Mouse (Mus musculus) left cerebral cortex, adult 2 months (tissue): ENCODE measurements at regions not wholly inside any gene's neighbourhood (a gene's known extent, or its start where the extent isn't known, plus 50 kb on each side); places are given as distances from the start of the nearest gene placed in this dataset.

ENCODE experiments used
- DNase-seq, 2 experiments: peaks; one replicate each; pipeline ENCODE4 v3.0.0; 2021 to 2022; ENCODE audit warnings: low spot score in 2 of 2, mixed read lengths in 1 of 2; ENCODE audit errors: extremely low spot score in 1 of 2
- H3K27ac ChIP-seq: fragments of 200-600 bp; 2 replicates; pipeline ENCODE4 v1.8.1; 2022
- H3K4me3 ChIP-seq: fragments of 200-600 bp; 2 replicates; pipeline ENCODE4 v1.8.1; 2022
- CTCF ChIP-seq: fragments of 200-600 bp; IDR thresholded peaks from 2 replicates; pipeline ENCODE4 v1.8.1; 2022; ENCODE audit warnings: antibody characterized with exemption, mild to moderate bottlenecking, moderate library complexity
- intact Hi-C: fragments of 180-260 bp; cut with DNase I; formaldehyde crosslinking; loops from one replicate; pipeline ENCODE4 v1.15.1; 2025

DNA sequence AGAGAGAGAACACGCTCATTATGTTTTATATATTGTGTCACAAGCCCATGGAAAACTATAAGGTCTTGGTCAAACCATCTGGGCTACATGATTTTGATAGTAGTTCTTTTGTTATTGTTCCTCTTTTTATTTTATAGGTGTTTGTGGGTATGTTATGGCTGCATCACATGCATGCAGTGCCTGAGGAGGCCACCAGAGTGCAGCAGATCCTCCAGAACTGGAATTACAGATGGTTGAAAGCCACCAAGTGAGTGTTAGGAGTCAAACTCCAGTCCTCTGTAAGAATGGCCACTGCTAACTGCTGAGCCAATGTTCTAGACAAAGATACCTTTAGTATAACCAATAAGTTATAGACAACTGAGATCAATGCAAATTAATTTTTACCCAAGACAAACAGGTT lies 435.9 kb upstream of the Dmac1 start:
- intact Hi-C loops = no loop called here
- H3K27ac ChIP-seq = no peak overlapping the region
- DNase-seq = no peak
- no peak overlapping the region for H3K4me3 ChIP-seq
- peak; percentile 17 for TF ChIP-seq CTCF

GRCm38 (mm10) chr4:75700780-75701378 lies 422.8 kb upstream of the Dmac1 start:
- H3K27ac ChIP-seq = no peak overlapping the region
- no peak for DNase-seq
- intact Hi-C loops = no loop called here
- H3K4me3 ChIP-seq = no peak overlapping the region
- TF ChIP-seq CTCF = no peak

DNA sequence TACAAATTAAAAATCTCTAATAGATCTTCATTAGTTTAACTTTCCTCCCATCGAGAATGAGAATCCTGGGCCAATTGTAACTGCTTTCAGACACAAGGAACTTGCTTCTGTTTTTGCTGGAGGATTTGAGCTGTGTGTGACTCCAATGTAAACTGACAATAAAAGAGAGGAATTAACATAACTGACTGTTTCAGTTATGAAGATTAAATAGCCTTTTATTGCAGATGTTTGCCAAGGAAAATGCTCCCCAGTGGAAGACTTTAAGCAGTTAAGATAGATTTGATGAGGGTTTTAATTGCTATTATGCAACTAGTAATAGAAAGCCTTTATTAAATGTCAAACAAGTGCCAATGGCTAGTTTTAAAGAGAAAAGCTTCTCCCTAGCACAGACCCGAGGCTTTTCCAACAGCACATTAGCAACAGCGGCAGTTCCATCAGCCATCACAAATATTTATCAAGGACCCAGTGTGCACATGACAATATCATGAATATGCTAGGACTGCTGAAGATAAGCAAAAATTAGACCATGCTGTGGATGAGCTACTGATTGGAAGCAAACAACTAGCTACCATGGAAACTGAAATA lies 398.6 kb upstream of the Dmac1 start:
- no peak for TF ChIP-seq CTCF
- Histone ChIP-seq H3K4me3 (no peak overlapping the region), H3K27ac (no peak overlapping the region)
- intact Hi-C loops = no loop called here
- DNase-seq = no peak

DNA sequence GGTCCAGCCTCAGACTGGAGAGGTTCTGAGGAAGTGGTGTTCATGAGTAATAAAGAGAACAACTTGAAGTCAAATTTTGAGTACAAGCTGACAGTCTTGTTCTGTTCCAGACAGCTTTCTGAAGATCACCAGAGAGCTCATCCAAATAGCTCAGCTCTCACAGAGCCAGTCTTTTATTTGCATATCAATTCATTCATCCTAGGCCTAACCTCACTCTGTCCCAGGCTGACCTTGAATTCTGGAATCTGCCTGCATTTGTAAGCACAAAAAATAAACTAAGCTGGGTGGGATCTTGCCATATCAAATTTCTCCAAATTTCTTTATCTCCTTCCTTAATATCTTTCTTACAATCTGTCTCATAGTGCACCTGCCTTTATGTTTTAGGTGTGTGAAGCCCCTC lies 362.9 kb upstream of the Dmac1 start:
- TF ChIP-seq CTCF = no peak
- DNase-seq = no peak
- no peak overlapping the region for H3K4me3 ChIP-seq
- H3K27ac ChIP-seq = no peak overlapping the region
- intact Hi-C loops = no loop called here

DNA sequence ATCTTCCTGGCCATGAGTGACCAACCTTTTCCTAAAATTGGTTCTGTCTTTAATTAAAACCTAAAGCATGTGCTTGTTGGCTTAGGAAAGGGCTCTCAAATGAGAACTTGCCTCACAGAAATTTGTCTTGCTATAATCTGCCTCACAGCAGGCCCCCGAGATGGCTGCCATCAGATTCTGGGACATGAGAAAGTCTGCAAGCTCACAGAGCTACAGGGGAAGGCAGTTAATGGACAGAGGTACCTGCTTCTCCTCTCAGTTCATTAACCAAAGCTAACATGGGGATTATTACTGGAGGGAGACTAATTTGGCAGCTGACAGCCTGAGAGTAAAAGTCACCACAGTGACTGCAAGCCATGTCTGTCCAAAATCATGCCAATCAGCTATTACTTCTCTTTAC lies 358.5 kb upstream of the Dmac1 start:
- Histone ChIP-seq H3K27ac (no peak overlapping the region), H3K4me3 (no peak overlapping the region)
- no peak for TF ChIP-seq CTCF
- intact Hi-C loops = no loop called here
- no peak for DNase-seq

DNA sequence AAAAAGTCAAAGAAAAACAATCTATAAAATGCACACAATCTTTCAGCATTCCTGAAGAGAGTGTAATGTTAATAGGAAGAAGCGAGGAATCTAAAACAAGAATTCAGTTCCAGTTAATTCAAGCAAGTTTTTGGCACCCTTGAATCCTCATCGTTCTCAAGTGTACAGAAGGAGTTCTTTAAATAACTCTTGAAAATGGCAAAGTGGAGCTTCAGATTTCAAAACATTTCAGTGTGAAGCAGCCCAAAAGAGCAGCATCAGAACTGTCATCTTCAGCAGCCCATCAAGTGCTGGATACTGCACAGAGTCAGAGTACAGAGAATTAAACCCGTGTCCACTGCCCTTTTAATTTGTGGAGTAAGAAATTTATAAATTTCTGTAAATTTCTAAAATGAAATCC lies 311.8 kb upstream of the Dmac1 start:
- peak in 1 of 2 experiments; percentile 7 for DNase-seq
- intact Hi-C loops = no loop called here
- H3K27ac ChIP-seq = no peak overlapping the region
- H3K4me3 ChIP-seq = no peak overlapping the region
- no peak for TF ChIP-seq CTCF

DNA sequence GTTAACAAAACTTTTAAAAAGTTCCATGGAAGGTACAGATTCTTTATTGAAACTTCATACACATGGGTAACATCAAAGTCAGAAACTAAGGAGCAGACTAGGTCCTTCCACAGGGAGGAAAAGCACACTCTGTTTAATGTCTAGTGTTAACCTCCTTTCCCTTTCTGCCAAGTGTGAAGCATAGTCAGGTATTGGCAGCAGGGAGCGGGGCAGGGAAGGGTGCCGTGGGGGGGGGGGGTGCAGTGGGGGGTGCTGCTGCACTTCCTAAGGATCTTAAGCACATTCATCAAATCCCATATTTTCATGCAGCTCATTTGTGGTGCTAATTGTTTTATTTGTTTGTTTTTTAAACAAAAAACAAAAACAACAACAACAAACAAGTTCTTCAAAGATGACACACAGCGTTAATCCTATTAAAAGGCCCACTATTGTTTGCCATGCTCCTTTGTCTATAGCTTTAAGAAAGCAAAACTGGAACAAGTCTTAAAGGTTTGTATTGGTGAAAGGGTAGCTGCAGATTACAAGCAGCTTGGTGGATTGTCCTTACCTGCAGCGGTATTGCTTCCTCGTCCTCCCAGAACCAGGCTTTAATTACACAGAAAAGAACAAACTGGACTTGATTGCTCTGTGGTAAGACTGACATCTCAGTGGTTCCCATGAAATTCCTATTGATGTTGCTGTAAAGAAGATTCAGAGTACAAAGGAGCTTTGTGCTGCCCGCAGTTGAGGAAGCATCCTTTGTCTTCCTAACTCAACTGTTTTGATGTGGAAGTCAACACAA lies 310.2 kb upstream of the Dmac1 start:
- no peak for DNase-seq
- Histone ChIP-seq H3K4me3 (no peak overlapping the region), H3K27ac (no peak overlapping the region)
- no peak for TF ChIP-seq CTCF
- intact Hi-C loops = no loop called here

- intact Hi-C loops = no loop called here
- no peak for TF ChIP-seq CTCF
- no peak overlapping the region for H3K27ac ChIP-seq
- no peak for DNase-seq
- no peak overlapping the region for H3K4me3 ChIP-seq
Observed at GRCm38 (mm10) chr4:75579865-75580264, 301.8 kb upstream of the Dmac1 start.

- no peak overlapping the region for H3K4me3 ChIP-seq
- intact Hi-C loops = no loop called here
- no peak for TF ChIP-seq CTCF
- H3K27ac ChIP-seq = no peak overlapping the region
- no peak for DNase-seq
Observed at GRCm38 (mm10) chr4:75572603-75573002, 294.5 kb upstream of the Dmac1 start.

DNA sequence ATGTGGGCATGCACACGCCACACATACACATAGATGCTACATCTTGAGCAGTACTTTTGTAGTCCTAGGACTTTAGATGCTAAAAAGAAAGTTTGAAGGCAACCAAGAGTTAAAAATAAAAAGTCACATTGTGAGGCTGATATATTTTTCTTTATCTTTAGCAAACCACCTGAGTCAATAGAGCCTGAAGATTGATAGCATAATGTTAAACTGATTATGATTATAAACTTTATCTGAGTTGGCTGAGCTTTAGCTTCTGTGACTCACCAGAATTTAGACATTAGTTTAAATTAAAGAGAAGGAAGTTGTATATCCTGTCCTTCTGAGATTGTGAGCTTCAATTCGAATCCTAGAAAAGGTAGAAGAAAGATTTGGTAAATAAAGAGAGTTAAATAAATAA lies 289.5 kb upstream of the Dmac1 start:
- no peak overlapping the region for H3K27ac ChIP-seq
- DNase-seq = no peak
- no peak for TF ChIP-seq CTCF
- intact Hi-C loops = no loop called here
- no peak overlapping the region for H3K4me3 ChIP-seq

DNA sequence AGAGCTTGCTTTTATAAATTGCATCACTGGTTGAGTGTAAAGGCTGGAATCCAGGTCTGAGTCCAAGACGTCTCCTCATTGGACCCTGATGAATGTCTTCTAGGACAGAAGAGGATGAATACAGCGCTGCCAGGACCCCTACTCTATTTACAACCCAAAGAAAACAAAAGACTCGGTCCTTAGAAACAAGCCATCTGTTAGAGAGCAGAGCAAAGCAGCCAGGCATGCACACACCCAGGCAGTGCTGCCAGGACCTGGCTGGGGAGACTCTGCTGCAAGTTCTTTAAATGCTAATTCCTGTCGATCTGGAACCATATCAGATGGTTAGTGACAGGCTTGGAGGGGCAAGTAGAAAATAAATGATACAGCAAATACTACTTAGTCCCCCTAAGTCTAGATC lies 284.4 kb upstream of the Dmac1 start:
- intact Hi-C loops = no loop called here
- H3K4me3 ChIP-seq = no peak overlapping the region
- TF ChIP-seq CTCF = no peak
- DNase-seq = no peak
- no peak overlapping the region for H3K27ac ChIP-seq

GRCm38 (mm10) chr4:75561792-75562191 lies 283.7 kb upstream of the Dmac1 start:
- no peak for TF ChIP-seq CTCF
- DNase-seq = peak in 1 of 2 experiments; percentile 13
- no peak overlapping the region for H3K4me3 ChIP-seq
- intact Hi-C loops = no loop called here
- H3K27ac ChIP-seq = no peak overlapping the region

DNA sequence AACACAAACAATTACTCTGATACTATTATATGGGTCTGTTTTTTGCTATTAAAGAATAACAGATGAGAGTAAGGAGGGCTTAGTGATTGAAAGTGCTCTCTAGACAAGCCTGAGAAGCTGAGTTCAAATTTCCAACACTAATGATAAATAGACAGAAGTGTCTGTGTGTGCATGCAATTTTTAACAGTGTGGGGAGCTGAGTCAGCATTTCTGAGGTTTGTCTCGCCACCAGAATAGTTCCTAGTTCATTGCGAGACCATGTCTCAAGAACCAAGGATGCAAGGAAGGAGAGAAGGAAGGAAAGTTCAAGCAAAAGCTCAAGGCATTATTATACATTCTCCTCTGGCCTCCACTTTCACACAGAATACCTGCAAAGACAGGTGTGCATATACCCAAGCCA lies 259.7 kb upstream of the Dmac1 start:
- H3K4me3 ChIP-seq = no peak overlapping the region
- no peak overlapping the region for H3K27ac ChIP-seq
- DNase-seq = no peak
- no peak for TF ChIP-seq CTCF
- intact Hi-C loops = no loop called here
